Mouse (Mus musculus): Measurements from ENCODE around the gene Coro1b.
"Not testable (repeated sequence)": the region's sequence is repeated elsewhere in the genome, so short reads cannot be mapped to it uniquely, and the experiment has no call there.

The Coro1b gene

DNA sequence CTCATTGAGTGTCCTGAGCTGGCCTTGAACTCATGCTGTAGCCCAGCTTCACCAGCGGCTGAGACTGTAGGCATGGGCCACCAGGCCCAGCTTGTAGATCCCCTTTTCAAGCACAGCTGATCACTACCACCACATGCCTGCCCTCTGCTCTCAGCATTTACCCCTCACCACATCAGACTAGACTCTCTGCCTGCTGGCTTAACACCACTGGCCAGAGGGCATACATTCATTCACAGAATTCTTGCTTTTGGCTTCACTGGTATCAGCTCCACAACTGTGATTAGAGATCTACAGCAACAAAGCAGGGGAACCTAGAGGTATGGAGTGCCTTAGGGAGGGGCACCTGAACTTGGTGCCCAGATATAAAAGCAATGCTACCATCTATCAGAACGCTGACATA is 27.9 kb upstream of the Coro1b start:
- no peak for DNase-seq (ENCODE audit: low spot score in 2 of 2)

DNA sequence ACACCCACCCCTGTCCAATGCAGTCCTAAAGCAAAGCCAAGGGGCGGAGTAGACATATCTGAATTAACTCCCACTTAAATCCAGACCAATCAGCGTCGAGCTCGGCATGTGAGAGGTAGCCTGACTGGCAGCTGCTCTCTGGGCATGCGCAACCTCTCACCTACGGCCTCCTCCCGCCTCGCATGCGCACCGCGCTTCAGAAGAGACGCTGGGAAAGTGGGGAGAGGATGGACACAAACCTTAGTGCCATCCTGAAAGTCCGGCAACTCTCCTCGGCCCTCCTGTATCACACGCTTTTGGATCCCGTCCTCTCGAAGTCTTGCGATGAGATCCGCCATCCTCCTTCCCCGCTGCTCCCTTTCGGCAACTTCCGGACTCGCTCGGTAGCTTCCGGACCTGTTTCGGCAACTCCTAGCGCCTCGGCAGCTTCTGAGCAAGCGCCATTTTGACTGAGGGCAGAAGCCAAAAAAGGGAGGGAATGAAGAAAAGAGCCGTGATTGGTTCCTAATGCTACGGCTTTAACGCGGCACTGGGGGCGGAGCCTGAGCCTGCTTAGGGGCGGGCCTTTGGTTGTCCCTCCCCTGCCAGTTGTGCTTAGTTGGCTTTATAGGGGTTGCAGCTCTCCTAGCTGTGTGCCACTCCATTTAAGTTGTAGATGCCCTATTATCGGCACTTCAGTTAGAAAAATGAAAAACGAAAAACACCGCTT is 27.2 kb upstream of the Coro1b start:
- peak; percentile 96 to 98 for DNase-seq (ENCODE audit: low spot score in 2 of 2)

DNA sequence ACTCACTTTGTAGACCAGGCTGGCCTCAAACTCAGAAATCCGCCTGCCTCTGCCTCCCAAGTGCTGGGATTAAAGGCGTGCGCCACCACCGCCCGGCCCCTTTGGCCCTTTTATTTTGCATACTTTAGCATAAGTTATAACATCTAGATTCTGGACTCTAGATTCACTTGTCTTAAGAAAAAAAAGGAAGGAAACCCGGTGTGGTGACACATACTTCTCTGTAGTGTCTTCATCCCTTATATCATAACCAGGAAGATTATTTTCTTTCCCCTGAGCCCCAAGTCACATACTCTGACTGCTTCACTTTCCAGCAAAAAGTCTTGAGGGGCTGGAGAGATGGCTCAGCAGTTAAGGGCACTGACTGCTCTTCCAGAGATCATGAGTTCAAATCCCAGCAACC is 26.5 kb upstream of the Coro1b start:
- DNase-seq (ENCODE audit: low spot score in 2 of 2), result not testable (repeated sequence)

DNA sequence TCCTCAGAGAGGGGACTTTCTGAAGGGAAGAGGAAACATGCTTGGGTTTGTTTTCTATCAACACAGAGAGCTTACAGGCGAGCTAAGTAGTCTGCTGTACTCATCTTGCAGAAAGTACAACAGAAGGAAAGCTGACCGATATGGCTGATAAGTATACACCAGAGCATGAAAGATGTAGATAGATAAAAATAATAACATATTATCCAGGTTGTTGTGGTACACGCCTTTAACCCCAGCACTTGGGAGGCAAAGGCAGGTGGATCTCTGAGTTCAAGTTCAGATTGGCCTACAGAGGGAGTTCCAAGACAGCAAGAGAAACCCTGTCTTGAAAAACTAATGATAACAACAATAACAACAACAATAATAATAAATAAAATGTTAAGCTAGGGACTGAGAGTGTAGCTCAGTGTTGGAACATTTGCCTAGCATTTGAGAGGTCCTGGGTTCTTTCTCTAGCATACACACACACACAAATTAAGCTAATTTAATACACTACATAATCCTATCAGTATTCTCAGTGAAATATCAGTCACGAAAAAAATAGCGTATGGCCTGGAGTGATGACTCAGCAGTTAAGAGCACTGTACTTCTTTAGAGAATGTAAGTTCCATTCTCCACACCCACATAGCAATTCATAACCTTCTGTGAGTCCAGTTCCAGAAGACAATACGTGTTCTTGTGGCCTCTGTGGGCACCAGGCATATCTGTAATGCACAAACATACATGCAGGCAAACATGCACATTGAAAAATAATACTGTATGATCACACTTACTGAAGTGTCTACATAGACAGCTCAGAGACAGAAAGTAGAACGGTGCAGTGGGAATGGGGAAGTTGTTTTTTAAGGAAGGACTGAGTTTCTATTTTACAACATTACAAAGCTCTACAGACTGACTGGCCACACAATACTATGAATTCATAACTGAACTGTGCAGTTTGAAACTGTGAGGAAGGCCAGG is 25.7 kb upstream of the Coro1b start:
- DNase-seq (ENCODE audit: low spot score in 2 of 2), result no peak

DNA sequence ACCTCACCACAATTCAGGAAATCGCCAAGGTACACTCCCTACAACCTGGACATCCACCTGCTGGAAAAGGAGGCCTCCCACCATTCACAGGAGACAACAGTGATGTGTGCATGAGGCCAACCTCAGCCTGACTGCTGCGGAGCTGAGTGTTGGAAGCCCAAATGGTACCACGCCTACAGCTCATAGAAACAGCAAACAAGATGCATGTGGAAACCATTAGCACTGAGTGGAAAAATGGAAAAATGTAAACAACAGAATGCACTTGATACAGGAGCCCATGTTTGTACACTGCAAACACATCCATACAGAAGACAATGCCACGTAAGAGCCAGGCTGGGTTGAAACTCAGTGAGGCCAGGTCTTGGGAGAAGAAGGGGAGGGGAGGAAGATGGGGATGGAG is 24.0 kb upstream of the Coro1b start:
- DNase-seq (ENCODE audit: low spot score in 2 of 2), result no peak

DNA sequence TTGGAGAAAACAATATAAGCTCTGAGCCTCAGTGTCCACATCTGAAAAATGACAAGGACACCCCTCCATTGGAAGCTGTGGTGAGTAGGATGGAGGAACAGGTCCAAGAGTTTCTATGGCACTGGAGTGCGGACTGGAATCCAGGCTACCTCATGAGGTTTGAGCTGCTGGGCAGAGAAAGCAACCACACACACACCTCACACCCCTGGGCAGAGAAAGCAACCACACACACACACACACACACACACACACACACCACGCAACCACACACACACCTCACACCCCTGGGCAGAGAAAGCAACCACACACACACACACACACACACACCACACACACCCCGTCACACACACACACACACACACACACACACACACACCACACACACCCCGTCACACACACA is 23.2 kb upstream of the Coro1b start:
- DNase-seq (ENCODE audit: low spot score in 2 of 2), result not testable (repeated sequence)

DNA sequence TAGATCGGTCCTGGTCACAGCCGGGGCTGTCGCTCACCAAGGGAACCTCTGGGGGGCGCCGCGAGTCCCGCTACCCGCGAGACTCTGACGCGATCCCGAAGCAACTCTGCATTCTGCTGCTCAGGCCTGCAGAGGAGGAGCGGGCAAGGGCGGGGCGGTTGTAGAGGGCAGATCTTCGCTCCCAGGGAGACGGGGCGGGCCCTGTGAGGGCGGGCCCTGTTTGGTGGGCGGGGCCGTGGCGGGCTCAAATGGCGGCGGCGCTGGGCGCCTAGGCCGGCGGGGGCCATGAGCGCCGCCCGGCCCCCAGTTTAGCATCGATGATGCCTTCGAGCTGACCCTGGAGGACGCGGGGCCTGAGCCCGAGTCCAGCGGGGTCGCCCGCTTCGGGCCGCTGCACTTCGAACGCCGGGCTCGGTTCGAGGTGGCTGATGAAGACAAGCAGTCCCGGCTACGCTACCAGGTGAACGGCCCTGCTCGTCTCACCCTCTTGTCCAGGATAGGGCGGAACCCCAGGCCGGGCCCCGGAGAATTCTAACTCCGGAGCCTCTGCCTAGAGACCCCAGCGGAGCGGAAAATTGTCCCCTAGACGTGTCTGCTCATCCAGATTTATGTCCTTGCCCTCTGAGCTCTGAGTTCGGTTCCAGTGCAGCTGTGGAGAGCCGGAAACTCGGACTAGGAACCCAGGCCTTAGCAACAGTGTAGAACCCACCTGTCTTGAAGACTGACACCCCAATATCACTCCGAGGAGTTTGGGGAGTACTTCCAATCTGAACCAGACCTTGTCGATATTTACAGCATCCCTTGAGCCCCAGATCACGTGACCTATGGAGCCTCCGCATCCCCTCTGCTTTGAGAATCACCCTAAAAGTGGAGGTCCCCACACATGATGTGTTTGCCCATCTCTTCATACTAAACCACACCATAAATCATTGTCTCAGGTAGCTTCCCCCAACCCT is 22.4 kb upstream of the Coro1b start, which contains the start of gene Aip:
Aip (minus strand) TSS at position 118 of the 956 bp plus-strand sequence.
- peak; percentile 97 to 98 for DNase-seq (ENCODE audit: low spot score in 2 of 2)

DNA sequence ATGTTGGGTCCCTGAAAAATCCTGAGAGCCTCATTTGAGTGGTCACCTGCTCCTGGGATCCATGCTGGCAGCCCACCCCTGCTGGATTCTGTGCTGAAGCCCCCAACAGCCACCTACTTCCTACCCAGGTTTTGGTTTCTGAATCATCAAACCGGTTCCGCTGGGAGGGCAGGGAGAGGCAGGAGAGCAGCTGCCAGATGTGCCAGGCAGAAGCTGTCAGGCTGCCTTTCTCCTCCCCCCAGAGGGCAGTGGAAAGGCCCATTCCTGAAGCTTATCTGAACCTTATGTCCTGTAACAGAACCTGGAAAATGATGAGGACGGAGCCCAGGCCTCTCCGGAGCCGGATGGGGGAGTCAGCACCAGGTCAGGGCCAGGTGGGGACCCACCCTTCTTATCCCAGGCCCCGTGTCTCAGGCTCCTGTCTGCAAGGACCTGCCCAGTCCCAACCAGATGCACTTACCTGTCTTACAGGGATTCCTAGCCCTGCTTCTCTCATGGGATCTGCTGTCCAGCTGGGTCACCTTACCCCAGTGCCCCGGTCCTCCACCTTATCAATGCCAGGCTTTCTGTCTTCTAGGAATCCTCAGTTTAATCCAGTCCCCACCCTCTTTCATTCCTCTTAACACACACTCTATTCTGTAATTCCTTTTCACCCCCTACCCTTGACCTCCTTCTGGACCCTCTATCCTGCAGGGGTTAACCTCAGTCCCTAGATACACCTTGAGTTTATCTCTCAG is 21.5 kb upstream of the Coro1b start:
- peak; percentile 45 to 67 for DNase-seq (ENCODE audit: low spot score in 2 of 2)

DNA sequence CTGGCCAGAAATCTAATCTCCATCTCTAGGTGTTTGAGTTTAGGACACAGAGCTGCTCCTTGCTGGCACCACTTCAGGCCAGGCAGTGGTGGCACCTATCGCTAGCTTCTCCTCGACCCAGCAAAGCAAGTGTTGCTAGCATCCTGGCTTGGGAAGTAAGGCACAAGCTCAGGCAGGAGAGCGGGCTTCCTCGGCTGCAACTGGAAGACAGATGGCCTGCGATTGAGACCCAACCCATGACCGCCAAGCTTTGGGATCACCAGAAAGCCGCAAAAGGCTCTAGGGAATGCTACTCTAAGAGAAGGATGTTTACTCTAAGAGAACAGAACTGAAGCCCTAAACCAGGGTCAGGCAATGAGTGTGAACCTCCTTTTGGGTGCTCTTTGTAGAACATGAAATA is 19.0 kb upstream of the Coro1b start:
- DNase-seq (ENCODE audit: low spot score in 2 of 2), result no peak

DNA sequence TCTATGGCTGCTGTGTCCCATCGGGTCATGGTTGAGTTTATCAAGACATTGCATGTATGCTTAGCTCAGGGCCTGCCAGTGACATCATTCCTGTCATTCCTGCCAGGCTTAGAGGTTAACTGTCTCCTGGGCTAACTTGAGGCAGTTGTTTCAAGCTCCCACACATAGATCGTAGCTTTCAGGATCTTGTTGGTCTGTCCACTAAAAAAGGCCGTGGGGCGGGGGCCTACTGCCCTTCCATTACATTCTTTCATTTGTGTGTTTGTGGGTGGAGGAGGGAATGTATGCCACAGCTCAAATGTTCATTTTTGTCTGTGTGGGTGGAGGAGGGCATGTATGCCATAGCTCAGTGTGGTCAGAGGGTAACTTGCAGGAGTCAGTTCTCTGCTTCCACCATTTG is 18.3 kb upstream of the Coro1b start:
- DNase-seq (ENCODE audit: low spot score in 2 of 2), result no peak

DNA sequence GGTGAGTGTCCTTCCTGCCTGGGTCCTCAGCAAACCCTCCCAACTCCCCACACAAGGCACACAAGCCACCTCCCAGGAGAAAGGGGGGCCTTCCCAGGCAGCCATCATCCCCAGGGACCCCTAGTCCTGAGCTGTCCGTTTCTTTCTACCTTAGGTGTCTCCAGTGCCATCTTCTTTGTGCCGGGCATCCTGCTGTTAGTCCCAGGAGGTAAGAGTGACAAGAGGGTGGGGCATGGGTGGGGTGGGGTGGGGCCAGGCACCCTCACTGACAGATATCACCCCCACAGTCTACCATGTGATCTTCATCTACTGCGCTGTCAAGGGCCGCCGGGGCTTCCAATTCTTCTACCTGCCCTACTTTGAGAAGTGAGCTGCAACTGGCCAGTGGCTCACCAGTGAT is 17.3 kb upstream of the Coro1b start:
- no peak for DNase-seq (ENCODE audit: low spot score in 2 of 2)

DNA sequence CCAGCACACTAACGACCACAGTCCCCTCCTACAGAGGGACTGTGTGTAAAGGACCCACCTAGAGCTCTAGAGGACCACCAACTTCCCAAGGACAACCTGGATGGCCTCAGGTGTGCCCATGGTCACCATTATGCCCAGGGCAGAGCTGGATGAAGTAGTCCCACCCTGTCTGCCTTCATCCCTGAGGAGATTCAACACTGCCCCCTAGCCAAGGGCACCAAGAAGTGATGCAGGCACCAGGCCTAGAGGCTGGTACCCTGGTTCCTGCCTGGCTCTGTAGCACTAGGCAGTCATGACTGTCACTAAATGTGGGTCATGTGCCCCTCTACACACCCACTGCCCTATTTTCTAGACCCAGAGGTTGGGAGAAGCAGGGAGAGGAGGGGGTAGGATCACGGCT is 16.7 kb upstream of the Coro1b start:
- DNase-seq (ENCODE audit: low spot score in 2 of 2), result no peak

DNA sequence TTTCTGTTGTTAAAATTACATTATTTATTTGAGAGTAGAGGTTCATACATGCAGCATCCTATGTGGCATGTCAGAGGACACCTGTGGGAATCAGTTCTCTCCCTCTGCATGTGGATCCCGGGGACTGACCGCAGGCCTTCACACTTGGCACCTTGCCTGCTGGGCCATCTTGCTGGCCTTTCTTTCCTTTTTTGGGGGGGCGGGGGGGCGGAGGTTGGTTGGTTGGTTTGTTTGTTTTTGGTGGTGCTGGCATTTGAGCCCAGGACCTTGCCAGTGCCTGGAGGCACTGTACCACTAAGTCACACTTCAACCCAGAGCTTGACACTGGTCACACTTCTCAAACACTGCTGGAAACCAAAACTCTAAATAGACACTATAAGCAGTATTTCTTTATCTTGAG is 14.1 kb upstream of the Coro1b start:
- no peak for DNase-seq (ENCODE audit: low spot score in 2 of 2)

DNA sequence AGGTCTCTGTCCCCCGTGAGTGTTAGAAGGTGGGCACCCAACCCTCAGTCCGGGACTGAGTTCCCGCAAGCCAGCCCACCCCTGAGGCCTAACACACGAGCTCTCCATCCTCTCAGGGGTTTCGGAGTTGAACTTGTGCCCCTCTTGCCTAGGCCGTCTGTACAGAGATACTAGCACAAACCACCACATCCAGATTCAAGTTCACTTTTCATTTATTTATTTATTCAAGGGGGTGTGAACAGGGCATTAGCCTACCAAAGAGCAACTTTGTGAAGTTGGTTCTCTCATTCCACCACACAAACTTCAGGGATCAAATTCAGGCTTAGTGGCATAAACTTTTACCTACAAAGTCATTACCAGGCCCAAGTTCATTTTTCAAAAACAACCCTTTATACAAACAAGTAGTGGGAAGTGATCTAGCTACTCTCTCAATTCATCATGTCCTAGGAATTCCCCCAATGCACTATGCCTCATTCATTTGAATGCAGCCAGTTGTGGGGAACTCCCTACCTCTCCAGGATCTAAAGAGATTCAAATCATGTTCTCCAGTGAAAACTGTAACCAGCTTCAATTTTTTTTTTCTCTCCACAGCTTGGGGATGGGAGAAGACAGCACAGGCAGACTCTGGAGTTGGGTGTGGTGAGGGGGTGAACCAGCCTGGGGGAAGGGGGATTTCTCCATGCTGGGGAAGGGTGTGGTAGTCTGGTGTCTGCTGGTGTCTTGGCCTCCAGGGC is 13.0 kb upstream of the Coro1b start:
- DNase-seq (ENCODE audit: low spot score in 2 of 2), result not testable (repeated sequence)

DNA sequence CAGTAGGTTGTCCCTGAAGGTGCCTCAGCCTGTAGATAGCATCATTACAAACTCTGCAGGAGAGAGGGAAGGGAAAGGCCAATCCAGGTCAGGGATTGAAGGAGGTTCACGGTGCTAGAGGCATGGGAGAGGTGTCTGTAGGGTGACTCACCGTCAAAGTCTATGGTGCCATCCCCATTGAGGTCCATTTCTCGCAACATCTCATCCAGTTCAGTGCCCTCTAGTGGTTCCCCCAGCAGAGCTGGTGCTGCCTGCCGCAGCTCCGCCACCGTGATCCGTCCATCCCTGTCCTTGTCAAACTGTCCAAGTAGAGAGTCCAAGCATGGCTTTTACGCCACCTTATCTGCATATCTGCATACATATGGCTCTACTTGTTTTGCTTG is 12.5 kb upstream of the Coro1b start:
- not testable (repeated sequence) for DNase-seq (ENCODE audit: low spot score in 2 of 2)

DNA sequence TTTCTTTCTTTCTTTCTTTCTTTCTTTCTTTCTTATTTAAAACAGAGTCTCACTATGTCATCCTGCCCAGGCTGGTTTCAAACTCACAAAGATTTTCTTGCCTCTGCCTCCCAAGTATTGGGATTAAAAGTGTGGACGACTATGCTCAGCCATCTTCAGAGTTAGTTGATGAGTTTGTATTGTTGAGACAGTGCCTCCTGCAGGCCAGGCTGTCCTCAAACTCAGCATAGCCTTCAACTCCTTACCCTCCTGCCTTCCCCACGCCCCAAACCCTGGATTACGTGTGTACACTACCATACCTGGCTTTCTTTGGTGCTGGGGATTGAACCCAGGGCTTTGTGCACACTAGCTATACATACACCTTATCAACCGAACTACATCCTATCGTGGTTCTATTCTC is 12.0 kb upstream of the Coro1b start:
- no peak for DNase-seq (ENCODE audit: low spot score in 2 of 2)

DNA sequence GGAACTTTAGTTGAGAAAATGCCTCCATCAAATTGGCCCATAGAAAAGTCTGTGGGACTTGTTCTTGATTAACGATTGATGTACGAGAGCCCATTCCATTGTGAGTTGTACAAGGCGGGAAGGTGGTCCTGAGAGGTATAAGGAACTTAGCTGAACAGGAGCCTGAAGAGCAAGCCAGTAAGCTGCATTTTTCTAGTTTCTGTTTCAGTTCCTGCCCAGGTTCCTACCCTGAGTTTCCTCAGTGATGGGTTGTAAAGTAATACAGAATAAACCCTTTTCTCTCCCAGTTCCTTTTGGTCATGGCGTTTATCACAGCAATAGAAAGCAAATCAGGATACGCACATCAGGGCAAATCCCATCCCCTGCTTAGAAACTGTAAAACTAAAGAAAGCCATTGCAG is 10.5 kb upstream of the Coro1b start:
- DNase-seq (ENCODE audit: low spot score in 2 of 2), result no peak

DNA sequence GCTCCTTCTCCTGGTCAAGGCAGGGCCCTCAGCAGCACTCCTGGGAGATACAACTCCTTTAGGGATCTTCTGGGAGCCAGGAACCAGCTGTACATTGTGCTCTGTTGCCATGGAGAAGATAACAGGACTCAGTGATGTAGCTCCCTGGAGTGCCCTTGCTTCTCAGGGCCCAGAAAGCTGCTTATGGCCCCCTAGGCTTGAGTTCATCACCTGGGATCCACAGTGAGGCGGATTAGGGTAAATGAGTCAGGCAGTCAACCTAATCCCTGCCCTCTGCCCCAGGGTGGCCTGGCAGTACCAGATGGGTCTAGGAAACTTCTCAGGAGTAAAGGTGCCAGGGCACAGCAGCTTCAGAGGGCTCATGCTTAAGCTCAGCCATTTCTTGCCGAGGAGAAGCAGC is 9.0 kb upstream of the Coro1b start, which contains the start of gene Gpr152:
Gpr152 (plus strand) TSS at position 342 of the 400 bp plus-strand sequence.
- no peak for DNase-seq (ENCODE audit: low spot score in 2 of 2)

DNA sequence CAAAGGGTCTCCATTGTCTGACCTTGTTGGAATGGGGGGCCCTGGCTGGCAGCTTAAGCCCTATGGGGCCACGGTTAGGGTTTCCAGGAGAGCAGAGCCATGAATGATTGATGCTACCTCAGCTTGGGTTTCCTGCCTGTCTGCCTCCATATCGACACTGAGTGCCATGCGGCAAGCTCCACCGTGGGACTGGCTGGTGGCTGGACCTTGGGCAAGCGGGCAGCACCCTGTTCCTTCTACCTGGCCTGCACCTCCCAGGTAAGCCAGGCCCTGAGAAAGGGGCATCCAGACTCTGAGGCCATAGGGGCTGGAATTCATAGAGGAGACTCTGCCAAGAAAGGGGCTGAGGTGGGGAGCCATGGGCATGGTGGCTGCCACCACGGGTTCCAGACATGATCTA is 8.3 kb upstream of the Coro1b start:
- no peak for DNase-seq (ENCODE audit: low spot score in 2 of 2)

DNA sequence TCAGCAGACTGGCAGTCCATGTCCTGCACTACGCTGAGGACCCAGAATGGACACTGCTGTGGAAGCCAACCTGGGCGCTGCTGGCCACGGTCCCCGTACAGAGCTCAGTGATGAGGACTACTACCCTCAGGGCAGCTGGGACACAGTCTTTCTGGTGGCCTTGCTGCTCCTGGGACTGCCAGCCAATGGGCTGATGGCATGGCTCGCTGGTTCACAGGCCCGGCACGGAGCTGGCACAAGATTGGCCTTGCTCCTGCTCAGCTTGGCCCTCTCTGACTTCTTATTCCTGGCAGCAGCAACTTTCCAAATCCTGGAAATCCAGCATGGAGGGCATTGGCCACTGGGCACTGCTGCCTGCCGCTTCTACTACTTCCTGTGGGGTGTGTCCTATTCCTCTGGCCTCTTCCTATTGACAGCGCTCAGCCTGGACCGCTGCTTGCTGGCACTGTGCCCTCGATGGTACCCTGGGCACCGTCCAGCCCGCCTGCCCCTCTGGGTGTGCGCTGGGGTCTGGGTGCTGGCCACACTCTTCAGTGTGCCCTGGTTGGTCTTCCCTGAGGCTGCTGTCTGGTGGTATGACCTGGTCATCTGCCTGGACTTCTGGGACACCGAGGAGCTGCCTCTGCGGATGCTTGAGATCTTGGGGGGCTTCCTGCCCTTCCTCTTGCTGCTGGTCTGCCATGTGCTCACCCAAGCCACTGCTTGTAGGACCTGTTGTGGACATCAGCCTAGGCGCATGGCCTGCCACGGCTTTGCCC is 5.8 kb upstream of the Coro1b start:
- DNase-seq (ENCODE audit: low spot score in 2 of 2), result no peak

All from urinary bladder, adult 18-20 months (tissue).